Mouse (Mus musculus): ENCODE measurements at regions not wholly inside any gene's neighbourhood (a gene's known extent, or its start where the extent isn't known, plus 50 kb on each side); places are given as distances from the start of the nearest gene placed in this dataset.

GRCm38 (mm10) chr1:35428126-35428840 is 578.5 kb downstream of the Plekhb2 start:
- DNase-seq (ENCODE audit: low spot score): no peak

GRCm38 (mm10) chr1:35429471-35429870 is 579.7 kb downstream of the Plekhb2 start:
- no peak for DNase-seq (ENCODE audit: low spot score)

- DNase-seq (ENCODE audit: low spot score): no peak
Measured at GRCm38 (mm10) chr1:35435721-35436120, 585.9 kb downstream of the Plekhb2 start.

- DNase-seq (ENCODE audit: low spot score): peak; percentile 47
Measured at GRCm38 (mm10) chr1:35447345-35447744, 597.6 kb downstream of the Plekhb2 start.

GRCm38 (mm10) chr1:35452441-35453107 is 602.8 kb downstream of the Plekhb2 start:
- DNase-seq (ENCODE audit: low spot score): no peak

- no peak for DNase-seq (ENCODE audit: low spot score)
Measured at GRCm38 (mm10) chr1:35457591-35457990, 607.8 kb downstream of the Plekhb2 start.

GRCm38 (mm10) chr1:35465081-35465480 is 603.1 kb upstream of the Hs6st1 start:
- peak; percentile 28 for DNase-seq (ENCODE audit: low spot score)

- DNase-seq (ENCODE audit: low spot score): no peak
Measured at GRCm38 (mm10) chr1:35469185-35469753, 598.9 kb upstream of the Hs6st1 start.

GRCm38 (mm10) chr1:35478262-35478661 is 589.9 kb upstream of the Hs6st1 start:
- DNase-seq (ENCODE audit: low spot score): peak; percentile 9

GRCm38 (mm10) chr1:35495963-35496362 is 572.2 kb upstream of the Hs6st1 start:
- no peak for DNase-seq (ENCODE audit: low spot score)

GRCm38 (mm10) chr1:35522951-35523350 is 545.2 kb upstream of the Hs6st1 start:
- DNase-seq (ENCODE audit: low spot score): no peak

- DNase-seq (ENCODE audit: low spot score): no peak
Measured at GRCm38 (mm10) chr1:35523790-35524362, 544.3 kb upstream of the Hs6st1 start.

GRCm38 (mm10) chr1:35524788-35525187 is 543.4 kb upstream of the Hs6st1 start:
- DNase-seq (ENCODE audit: low spot score): no peak

GRCm38 (mm10) chr1:35527750-35528476 is 540.3 kb upstream of the Hs6st1 start:
- DNase-seq (ENCODE audit: low spot score): no peak

- DNase-seq (ENCODE audit: low spot score): no peak
Measured at GRCm38 (mm10) chr1:35535470-35535869, 532.7 kb upstream of the Hs6st1 start.

- no peak for DNase-seq (ENCODE audit: low spot score)
Measured at GRCm38 (mm10) chr1:35536276-35536675, 531.9 kb upstream of the Hs6st1 start.

- no peak for DNase-seq (ENCODE audit: low spot score)
Measured at GRCm38 (mm10) chr1:35548845-35549244, 519.4 kb upstream of the Hs6st1 start.

GRCm38 (mm10) chr1:35551503-35551902 is 516.7 kb upstream of the Hs6st1 start:
- no peak for DNase-seq (ENCODE audit: low spot score)

- DNase-seq (ENCODE audit: low spot score): no peak
Measured at GRCm38 (mm10) chr1:35562786-35563185, 505.4 kb upstream of the Hs6st1 start.

GRCm38 (mm10) chr1:35575203-35575602 is 493.0 kb upstream of the Hs6st1 start:
- DNase-seq (ENCODE audit: low spot score): no peak

- DNase-seq (ENCODE audit: low spot score): no peak
Measured at GRCm38 (mm10) chr1:35579392-35579791, 488.8 kb upstream of the Hs6st1 start.

GRCm38 (mm10) chr1:35579992-35580391 is 488.2 kb upstream of the Hs6st1 start:
- no peak for DNase-seq (ENCODE audit: low spot score)

Data from thymus, postnatal 0 days (tissue).